In genomic region chr7:106761008-106761407, GRCm38 (mm10) we compare ENCODE assay signal across 14 mouse cellular contexts. TPM values are rescaled to one million over a fixed set of nuclear protein-coding genes. Genes with fewer than 3 reads are reported as not detected.
"Had no signal": no experiment of that assay in that cellular context is flagged by ENCODE, and none has a peak within 500 bp of the region (broad histone marks: within the 10 kb centered on the region; RNA-seq: fewer than 3 reads in every experiment).

No protein-coding gene starts in this region.

RNA-seq across cellular contexts. Expression of gene Olfr698, which starts 5.8 kb away (rescaled TPM):
- total RNA-seq: common myeloid progenitor, adult 5-6 weeks; forebrain, postnatal 0 days; gastrocnemius, adult 18-20 months; gastrocnemius, adult 2 months; gastrocnemius, adult 8-10 months; gastrocnemius, postnatal 10 days; gastrocnemius, postnatal 14 days; gastrocnemius, postnatal 25 days; gastrocnemius, postnatal 36 days; gastrocnemius, postnatal 4 days; granulocyte monocyte progenitor cell, adult 5-6 weeks; heart, adult 18-20 months; heart, adult 2 months; heart, adult 8-10 months had no signal

RNA-seq across cellular contexts. Expression of gene Olfr697, which starts 18.8 kb away (rescaled TPM):
- total RNA-seq: common myeloid progenitor, adult 5-6 weeks; forebrain, postnatal 0 days; gastrocnemius, adult 18-20 months; gastrocnemius, adult 2 months; gastrocnemius, adult 8-10 months; gastrocnemius, postnatal 10 days; gastrocnemius, postnatal 14 days; gastrocnemius, postnatal 25 days; gastrocnemius, postnatal 36 days; gastrocnemius, postnatal 4 days; granulocyte monocyte progenitor cell, adult 5-6 weeks; heart, adult 18-20 months; heart, adult 2 months; heart, adult 8-10 months had no signal

RNA-seq across cellular contexts. Expression of gene Olfr699, which starts 32.0 kb away (rescaled TPM):
- total RNA-seq: common myeloid progenitor, adult 5-6 weeks; forebrain, postnatal 0 days; gastrocnemius, adult 18-20 months; gastrocnemius, adult 2 months; gastrocnemius, adult 8-10 months; gastrocnemius, postnatal 10 days; gastrocnemius, postnatal 14 days; gastrocnemius, postnatal 25 days; gastrocnemius, postnatal 36 days; gastrocnemius, postnatal 4 days; granulocyte monocyte progenitor cell, adult 5-6 weeks; heart, adult 18-20 months; heart, adult 2 months; heart, adult 8-10 months had no signal

RNA-seq across cellular contexts. Expression of gene Olfr695, which starts 44.8 kb away (rescaled TPM):
- total RNA-seq: common myeloid progenitor, adult 5-6 weeks; forebrain, postnatal 0 days; gastrocnemius, adult 18-20 months; gastrocnemius, adult 2 months; gastrocnemius, adult 8-10 months; gastrocnemius, postnatal 10 days; gastrocnemius, postnatal 14 days; gastrocnemius, postnatal 25 days; gastrocnemius, postnatal 36 days; gastrocnemius, postnatal 4 days; heart, adult 18-20 months; heart, adult 2 months; heart, adult 8-10 months had no signal

RNA-seq across cellular contexts. Expression of gene Olfr700, which starts 47.6 kb away (rescaled TPM):
- total RNA-seq: common myeloid progenitor, adult 5-6 weeks; forebrain, postnatal 0 days; gastrocnemius, adult 18-20 months; gastrocnemius, adult 2 months; gastrocnemius, adult 8-10 months; gastrocnemius, postnatal 10 days; gastrocnemius, postnatal 14 days; gastrocnemius, postnatal 25 days; gastrocnemius, postnatal 36 days; gastrocnemius, postnatal 4 days; granulocyte monocyte progenitor cell, adult 5-6 weeks; heart, adult 18-20 months; heart, adult 2 months; heart, adult 8-10 months had no signal
